Mouse (Mus musculus): ENCODE results near the gene Gm4907. TPM values are rescaled to one million over a fixed set of nuclear protein-coding genes. Genes with fewer than 3 reads are reported as not detected.

The Gm4907 gene
- polyA plus RNA-seq (2012; rRNA removed) = not detected in 2 replicates

GRCm38 (mm10) chrX:23882253-23882652 is at the start of gene Gm4907:
Gene Gm4907, plus strand, starts transcription at chrX:23882553.

Other genes with a start within 250 kb of the Gm4907 start
- gene Wdr44, start 189.5 kb upstream of the Gm4907 start, polyA plus RNA-seq (2012; rRNA removed) = 2.0 and 2.9 TPM in 2 replicates
- gene Gm4985, start 76.4 kb downstream of the Gm4907 start, polyA plus RNA-seq (2012; rRNA removed) = not detected in 2 replicates